Mouse (Mus musculus): Measurements from ENCODE around the gene Nae1.
"Not testable (repeated sequence)": the region's sequence is repeated elsewhere in the genome, so short reads cannot be mapped to it uniquely, and the experiment has no call there.

Nae1 gene

DNA sequence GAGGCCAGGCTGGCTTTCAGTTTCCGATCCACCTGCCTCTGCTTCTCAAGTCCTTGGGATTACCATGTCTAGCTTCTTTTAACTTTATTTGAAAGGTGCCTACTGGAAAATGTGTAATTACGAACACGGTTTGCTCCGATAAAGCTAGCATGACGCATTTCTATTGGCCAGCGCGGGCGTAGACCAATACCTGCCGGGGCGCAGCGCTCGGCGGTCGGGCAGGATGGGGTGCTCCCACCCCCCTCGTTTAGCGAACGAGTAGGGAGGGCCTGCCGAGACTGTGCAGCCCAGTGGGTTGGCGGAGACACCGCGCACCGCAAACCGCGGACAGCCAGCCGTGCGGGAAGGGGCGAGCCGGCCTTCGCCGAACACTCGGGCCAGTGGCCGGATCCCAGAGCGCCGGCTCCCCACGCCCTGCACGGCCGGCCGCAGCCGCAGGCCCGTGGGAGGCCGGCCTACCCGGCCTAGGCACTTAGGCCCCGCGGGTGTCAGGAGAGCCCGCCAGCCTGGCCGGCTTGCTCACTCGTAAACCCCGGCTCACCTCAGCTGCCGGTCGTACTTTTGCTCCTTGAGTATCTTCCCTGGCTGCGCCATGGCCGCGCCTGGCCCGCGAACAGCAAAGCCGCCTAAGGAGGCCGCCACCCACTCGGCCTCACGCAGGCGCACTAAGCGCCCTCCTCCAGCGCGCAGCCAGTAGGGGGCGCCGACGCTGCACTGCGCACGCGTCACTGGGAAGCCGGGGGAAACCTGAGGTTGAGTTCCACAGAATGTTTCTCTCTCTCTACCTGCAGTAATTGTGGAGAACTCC, at the start of gene Nae1, which contains the start of gene Car7:
Nae1 (minus strand) TSS at position 667 of the 808 bp plus-strand sequence.
Car7 (plus strand) TSS at position 719 of the 808 bp plus-strand sequence.
- DNase-seq (ENCODE audit: low read depth, low spot score) = peak; percentile 97

DNA sequence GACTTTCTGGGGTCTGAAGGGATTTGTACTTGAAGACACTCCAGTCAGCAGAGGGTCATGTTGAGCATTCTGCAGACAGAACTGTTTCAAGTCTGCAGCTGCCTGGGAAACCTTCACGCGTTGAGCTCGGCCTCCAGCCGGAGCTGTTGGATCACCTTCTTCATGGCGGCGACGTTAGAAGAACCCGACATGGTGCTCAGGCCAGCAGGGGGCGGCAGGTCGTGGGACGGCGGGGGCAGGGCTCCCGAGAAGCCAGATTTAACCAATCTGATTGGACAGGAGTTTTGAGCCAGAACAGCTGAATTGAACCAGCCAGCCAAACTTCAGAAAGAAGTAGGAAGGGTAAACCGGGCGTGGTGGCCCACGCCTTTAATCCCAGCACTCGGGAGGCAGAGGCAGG, 43.2 kb upstream of the Nae1 start:
- not testable (repeated sequence) for DNase-seq (ENCODE audit: low read depth, low spot score)

DNA sequence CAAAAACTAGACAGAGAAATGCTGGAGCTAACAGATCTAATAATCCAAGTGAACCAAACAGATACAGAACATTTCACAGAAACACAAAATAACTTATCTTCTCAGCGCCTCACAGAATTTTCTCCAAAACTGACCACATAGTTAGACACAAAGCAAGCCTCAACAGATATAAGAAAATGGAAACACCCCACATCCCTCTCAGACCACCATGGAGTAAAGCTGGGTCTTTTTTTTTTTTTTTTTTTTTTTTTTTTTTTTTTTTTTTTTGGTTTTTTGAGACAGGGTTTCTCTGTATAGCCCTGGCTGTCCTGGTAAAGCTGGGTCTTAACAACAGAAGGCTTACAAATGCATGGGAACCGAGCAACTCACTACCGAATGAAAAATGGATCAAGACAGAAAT, 42.4 kb upstream of the Nae1 start:
- DNase-seq (ENCODE audit: low read depth, low spot score) = no peak

DNA sequence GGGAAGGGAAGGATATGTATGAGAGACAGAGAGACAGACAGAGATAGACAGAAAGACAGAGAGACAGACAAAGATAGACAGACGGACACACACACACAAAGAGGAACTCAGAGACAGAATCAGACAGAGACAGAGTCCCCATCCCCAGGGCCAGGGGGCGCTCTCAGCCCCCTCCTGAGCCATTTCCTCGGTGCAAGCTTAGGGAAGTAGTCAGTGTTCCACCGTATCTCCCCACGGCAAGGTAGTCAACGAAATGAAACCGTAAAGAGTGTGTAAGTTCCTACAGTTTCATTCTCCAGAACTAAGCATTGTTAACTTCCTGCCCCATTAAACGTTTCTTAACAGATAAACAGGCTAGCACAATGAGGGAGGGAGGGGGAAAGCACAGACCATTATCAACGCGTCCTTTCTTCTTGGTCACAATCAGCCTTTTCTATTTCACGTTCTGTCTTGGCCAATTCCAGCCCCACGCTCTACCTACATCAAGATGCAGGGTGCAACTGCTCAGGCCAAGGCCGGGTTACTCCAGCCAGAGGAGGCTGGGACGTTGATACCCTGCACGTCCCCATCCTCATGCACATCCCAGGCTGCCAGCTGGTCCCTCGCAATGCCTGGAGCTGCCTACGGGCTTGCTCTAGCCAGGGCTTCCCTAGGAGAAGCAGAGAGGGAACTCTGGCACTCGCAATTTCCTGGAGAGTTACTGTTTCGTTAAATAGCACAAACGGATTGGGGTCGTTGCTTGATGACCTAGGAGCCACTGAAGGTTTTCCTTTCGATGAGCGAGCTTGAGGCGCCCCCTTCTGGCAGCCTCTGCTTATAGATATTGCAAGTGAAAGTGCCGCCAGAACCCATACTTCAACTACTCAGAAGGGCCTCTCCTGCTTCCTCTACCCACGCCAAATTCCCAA, 36.3 kb upstream of the Nae1 start:
- DNase-seq (ENCODE audit: low read depth, low spot score) = peak; percentile 91

DNA sequence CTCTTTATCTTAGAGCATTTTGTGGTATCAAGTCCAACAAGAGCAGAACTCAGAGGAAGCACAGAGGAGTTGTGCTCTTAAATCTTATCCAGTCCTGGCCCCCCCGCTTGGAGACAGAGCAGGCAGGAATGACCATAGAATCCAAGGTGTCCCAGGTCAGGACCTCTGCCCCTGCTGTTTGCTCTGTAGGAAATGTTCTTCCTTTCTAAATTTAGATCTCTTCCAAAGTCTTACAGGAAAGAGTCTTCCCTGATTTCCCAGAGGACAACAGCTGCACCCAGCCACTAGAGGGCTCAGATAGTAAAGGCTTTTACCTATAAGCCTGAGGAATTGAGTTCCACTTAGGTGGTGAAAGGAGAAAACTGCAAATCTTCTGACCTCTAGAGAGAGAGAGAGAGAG, 35.1 kb upstream of the Nae1 start:
- DNase-seq (ENCODE audit: low read depth, low spot score) = peak; percentile 59

DNA sequence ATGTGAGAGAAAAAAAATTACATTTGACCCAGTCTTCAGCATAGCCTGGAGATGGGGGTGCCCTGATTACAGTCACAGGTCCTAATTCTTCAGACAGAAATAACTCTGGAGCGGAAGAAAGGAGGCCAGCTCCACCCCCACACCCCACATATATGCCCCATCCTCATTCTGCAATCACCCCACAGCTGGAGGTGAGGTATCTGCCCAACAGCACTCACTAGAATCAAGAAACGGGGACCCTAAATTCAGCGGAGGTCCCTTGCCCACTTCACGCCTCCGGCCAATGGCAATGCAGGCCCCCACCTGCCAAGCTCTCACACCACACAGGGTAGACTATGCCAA, 31.0 kb upstream of the Nae1 start:
- DNase-seq (ENCODE audit: low read depth, low spot score) = no peak

DNA sequence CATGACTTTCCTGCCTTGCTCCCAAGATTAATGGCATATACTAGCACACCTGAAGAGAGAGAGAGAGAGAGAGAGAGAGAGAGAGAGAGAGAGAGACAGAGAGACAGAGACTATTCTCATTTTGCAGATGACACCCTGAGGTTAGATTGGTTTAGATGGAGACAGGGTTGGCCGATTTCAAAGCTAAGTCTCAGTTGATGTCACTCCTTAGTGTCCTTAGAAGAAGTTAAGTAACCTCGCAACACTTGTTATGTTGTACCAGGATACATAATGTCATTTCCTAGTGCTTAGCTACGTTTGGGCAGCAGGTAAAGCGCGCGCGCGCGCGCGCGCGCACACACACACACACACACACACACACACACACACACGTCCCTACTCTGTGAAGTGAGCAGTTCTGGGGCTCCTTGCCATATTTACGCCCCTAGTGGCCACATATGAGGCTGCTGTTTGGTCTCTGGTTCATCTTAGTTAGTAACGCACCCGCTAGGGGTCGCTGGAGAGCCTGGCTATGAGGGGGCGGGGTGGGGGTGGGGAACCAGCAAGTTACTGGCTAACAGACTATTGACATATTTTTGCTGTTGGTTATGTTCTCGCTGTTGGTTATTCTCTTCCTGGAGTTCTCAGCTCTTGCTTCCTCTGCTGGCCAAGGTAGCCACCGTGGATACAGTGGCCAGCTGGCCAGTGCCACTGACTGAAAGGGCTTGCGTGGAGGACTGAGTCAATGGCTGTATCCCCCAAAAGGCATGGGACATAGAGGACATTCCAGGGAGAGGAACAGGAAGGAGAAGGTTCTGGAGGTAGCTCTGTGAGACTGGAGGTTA, 30.4 kb upstream of the Nae1 start:
- peak; percentile 98 for DNase-seq (ENCODE audit: low read depth, low spot score)

DNA sequence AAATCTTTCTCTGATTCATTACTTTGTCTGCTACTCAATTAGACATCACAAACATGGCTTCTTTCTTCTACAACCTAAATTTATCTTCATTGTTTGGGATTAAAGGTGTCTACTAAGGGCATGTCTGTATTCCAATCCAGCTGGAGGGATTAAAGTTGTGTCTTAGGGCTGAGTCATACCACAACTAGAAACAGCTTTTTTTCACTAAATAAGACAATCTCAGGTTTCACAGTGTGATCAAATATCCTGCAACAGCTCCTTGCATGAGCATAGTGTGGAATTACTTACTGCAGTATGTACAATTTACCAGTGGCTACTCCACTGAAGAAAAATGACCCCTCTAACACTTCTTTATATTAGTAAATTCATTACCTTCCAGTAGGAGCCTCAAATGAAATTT, 26.3 kb upstream of the Nae1 start:
- DNase-seq (ENCODE audit: low read depth, low spot score) = no peak

DNA sequence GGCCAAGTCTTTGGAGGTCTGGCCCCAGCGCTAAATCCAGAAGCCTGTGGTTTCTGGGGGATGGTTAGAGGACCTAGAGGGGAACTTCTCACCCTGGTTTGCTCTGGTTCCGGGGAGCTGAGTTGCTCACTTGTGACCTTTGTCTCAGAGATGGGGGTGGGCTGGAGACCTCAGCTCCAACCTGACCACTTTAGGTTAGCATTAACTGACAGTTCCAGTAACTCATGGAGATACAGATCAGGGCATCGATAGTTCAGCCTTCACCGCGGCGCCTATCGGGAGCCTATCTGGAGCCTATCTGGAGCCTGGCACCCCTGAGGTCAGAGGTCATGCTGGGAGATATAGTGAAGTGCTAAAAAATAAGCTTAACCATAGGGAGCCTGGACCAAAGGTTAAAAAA, 22.8 kb upstream of the Nae1 start:
- DNase-seq (ENCODE audit: low read depth, low spot score) = no peak

DNA sequence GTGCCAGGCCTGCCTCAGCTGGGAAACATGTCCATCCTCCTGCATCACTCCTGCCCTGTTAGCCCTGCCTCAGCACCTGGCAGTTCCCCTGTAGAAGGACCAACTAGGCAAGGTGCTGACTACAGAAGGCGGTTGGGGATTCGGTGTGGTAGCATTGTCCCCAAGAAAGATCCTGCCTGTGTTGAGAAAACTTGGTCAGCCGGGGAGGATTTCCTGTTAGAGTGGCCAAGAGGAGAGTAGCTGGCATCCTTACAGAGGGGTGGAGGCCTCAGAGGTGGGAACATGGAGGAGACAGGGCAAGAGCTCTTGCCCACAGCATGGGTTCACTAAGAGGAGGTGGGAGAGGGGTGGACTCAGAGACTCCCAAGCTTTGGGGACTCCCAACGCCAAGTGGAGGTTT, 20.8 kb upstream of the Nae1 start:
- DNase-seq (ENCODE audit: low read depth, low spot score) = no peak

DNA sequence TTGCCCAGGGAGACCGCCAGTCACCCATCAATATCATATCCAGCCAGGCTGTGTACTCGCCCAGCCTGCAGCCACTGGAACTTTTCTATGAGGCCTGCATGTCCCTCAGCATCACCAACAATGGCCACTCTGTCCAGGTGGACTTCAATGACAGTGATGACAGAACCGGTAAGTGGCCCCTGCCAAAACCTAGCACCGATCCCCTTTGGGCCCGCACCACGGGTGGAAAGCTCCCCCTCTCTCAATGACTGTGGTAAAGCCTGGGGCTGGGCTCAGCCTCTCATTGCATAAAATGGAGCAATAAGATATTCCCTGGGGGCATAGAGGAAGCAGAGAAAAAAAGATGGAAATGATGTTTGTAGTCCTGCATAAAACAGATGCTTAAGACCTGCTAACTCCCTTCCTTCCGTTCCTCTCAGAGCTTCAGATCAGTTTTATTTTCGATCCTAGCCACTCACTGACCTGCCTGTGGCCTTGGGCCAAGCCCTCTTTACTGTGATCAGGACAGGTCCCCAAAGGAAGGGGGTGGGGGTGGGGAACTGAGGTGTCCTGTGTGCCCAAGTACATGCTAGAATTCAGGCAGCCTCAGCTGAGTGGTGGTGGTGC, 9.1 kb upstream of the Nae1 start:
- DNase-seq (ENCODE audit: low read depth, low spot score) = no peak

DNA sequence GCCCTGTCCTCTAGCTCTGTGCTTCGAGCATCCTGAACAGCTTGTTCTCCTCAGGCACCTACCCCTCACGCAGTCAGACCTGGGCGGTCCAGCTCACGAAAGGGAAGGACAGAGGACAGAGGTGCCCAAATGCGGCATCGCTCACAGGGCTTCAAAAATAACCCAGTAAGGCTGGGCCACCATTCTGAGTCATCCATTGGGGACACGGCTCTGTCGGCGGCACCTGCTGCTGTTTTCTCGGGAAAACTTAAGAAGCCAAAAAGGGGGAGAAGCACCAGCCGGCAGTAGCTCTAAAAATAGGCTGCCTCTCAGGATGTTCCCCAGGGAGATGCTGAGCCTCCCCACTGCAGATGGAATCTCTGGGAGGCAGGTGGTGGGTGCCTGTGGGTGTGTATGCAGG, 7.7 kb upstream of the Nae1 start:
- peak; percentile 94 for DNase-seq (ENCODE audit: low read depth, low spot score)

DNA sequence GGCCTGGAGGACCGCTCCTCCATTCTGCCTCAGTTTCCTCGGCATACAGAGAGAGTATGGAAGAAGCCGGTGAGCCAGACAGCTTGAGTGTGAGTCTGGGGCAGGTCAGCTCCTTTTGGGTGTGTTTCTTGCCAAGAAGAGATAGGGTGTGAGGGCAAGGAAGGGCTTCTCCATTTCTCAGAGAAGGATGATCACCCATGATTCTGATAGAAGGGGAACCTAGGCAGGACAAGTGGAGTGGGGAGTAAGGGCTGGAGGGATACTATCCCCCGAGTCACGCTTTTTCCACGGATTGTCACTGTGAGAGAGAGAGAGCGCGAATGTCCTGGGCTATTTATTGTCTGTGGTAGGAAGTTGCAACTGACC, 7.1 kb upstream of the Nae1 start:
- DNase-seq (ENCODE audit: low read depth, low spot score) = no peak

DNA sequence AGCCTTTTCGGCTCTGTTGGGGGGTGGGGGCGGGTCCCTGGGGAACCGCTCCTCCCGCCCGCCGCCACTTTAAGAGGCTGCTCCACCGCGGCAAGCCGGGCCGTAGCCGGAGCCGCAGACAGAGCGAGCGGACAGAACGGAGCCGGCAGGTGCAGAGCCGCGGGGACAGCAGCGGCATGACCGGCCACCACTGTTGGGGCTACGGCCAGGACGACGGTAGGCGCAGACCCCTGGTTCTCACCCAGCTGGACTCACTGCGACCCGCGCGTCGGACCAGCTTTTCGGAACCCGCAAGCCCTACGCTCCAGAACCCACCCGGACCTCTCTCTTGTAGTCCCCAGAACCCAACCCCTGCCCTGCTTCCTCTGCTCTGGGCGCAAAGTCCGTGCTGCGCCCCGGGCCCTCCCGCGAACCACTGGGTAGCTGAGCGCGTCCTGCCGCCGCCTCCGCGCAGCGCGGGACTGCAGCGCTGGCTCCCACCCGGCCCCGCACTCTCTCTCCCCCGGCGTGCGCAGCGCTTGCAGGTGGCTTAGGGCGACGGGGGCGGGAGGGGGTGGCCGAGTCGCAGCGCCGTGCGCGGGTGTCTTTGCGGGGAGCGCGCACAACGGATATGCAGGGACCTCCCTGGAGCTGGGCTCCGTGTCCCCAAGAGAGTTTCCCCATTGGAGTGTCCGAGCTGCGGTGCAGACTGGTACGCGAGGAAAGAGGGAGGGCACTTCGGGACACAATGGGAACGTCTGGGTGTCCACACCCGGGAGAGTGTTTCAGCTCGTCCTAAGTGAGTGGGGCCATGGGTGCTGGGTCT, 6.5 kb upstream of the Nae1 start:
- DNase-seq (ENCODE audit: low read depth, low spot score) = peak; percentile 70

DNA sequence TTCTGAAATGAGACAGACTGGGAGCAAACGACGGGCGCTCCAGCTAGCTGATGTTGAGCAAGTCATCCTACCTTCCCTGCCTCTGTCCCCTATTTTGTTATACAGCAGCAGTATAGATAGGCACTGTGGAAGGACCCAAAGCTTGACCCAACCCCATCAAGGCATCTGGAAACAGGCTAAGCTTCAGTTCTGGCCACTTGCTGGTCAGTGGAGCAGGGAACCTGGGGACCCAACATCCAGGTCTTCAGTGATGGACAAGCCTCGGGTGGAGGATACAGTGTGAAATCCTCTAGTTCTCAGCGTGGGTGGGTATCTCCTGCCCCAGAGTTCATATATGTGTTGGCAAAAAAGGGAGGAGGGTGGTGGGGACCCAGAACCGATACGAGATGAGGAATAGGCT, 5.8 kb upstream of the Nae1 start:
- no peak for DNase-seq (ENCODE audit: low read depth, low spot score)

DNA sequence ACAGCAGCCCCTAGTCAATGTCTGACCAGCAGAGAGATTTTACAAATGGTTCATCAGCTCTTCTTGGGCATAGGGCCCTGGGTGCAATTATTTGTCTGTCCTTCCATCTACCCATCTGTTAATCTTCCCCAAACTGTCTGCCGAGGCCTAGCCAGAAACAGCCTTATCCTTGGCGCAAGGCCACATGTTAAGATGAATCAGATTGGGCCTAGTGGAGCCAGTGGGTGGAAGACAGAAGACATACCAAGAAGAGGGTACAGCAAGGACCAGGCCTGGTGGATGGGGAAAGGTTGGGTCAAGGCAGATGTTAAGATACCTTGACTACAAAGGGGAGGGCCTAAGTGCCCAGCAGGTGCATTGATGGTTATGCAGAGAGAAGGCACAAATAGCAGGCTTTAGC, 5.1 kb upstream of the Nae1 start:
- DNase-seq (ENCODE audit: low read depth, low spot score) = peak; percentile 77

DNA sequence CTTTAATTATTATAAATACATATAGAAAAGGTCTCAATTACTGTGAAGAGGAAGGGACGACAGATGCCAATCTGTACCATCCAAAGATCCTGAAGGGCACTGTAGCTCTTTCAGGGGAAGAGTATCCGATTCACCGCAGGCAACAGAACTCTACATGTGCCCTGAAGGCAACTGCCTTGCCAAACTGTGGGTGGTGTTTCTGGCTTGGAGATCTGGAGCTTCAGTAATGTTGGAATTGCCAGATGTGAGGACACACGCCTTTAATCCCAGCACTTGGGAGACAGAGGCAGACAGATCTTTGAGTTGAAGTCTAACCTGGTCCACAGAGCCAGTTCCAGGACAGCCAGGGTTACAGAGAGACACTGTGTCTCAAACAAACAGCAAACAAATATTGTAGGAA, 4.5 kb upstream of the Nae1 start:
- peak; percentile 63 for DNase-seq (ENCODE audit: low read depth, low spot score)

DNA sequence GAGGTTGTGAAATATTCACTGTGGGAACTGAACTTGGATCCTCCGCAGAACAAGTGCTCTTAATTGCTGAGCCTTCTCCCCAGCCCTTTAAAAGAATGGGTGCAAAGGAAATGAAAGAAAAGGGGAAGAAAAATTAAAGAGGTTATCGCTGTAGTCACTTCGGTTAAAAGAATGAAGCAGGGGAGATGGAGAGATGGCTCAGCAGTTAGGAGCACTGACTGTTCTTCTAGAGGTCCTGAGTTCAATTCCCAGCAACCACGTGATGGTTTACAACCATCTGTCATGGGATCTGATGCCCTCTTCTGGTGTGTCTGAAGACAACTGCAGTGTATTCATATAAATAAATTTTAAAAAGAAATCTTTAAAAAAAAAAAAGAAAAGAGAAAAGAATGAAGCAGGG, 1.6 kb upstream of the Nae1 start:
- no peak for DNase-seq (ENCODE audit: low read depth, low spot score)

DNA sequence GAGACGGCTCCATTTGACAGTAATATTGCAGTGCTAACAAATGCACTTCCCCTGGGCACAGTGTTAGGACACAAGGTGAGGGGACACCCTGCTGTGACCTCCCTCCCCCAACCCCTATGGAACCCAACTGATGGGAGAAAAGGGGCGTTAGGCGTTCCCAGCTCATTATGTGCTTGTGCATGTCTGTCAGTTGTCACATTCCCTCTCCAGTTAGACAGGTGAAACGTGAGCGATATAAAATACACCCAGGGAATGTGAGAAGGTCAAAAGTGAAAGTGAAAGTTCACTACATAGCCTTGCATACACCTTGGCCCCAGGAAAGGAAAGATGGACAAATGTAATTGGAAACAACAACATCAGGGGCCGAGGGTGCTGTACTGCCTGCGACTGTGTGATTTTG, 941 bp upstream of the Nae1 start:
- DNase-seq (ENCODE audit: low read depth, low spot score) = no peak

DNA sequence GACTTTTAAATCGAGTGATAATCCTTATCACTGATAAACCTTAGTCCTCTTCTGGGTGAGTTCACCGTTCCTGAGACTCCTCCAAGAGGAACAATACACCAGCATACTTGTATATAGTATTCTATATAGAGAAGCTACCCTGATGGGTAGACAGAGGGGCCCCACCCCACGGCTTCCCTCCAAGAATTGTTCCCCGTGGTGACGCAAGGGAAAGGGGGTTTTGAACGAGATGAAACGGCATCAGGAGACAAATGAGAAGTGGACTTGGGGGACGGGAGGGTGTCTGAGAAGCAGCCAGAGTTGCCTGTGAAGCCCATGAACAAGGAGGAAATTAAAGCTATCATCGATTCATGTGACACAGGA, 323 bp upstream of the Nae1 start:
- DNase-seq (ENCODE audit: low read depth, low spot score) = peak; percentile 42

DNA sequence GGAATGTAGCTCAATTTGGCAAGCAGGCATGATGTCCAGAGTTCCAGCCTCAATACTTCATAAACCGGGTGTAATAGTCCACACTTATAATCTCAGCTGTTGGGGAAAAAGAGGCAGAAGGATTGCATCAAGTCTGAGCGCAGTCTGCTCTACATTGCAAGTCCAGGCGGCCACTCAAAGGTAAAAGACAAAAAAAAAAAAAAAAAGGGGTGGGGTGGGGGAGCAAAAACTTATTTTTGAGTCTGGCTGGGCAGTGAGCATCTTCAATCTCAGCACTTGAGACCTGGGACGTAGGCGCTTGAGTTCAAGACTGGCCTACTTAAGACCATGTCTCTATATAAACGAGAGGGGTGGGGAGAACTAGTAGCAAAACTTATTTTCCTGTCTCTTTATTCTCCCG, 886 bp downstream of the Nae1 start:
- DNase-seq (ENCODE audit: low read depth, low spot score) = no peak
